Mouse (Mus musculus): ENCODE results near the gene Aplnr.

DNA sequence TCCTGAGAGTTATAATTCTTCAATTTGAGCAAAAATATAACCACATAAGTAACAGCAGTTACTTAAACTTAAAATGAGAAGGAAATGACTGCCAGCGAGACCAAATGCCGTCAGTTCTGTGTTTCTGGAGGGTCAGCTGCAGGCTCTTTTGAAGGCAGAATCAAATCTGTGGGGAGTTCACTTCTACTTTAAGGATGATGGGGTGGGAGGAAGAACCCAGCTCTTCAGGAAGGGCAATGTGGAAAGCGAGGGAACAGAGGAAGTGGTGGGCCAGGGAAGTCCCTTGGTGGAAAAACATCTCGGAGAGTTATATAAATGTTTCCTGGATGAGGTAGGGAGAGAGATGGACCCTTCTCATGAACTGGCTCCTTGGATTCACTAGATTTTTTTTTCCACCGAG, 20.1 kb downstream of the Aplnr start:
- TF ChIP-seq RCOR1 (conservative IDR thresholded peaks at IDR 0.05; ENCODE audit: low read depth, low read length) (no peak), POLR2A (IDR thresholded peaks at IDR 0.05; ENCODE audit: low read depth, low read length) (no peak), EP300 (IDR thresholded peaks at IDR 0.05; ENCODE audit: low read length) (no peak), ZC3H11A (IDR thresholded peaks at IDR 0.05; ENCODE audit: low read depth, low read length) (no peak), JUND (conservative IDR thresholded peaks at IDR 0.05; ENCODE audit: low read depth, low read length) (no peak), TCF12 (IDR thresholded peaks at IDR 0.05; ENCODE audit: low read depth, low read length) (no peak), SMC3 (IDR thresholded peaks at IDR 0.05; ENCODE audit: low read depth, low read length) (no peak)
